Mouse (Mus musculus) hindbrain, embryonic 11.5 days (tissue): ENCODE measurements around the gene Atad2b. TPM values are rescaled to one million over a fixed set of nuclear protein-coding genes. Genes with fewer than 3 reads are reported as not detected.
A peak's percentile ranks its signal among the peaks of the same experiment; 100 is the strongest.

Experiments
- ATAC-seq: fragments of 200-750 bp; cut with Nextera tagmentation; 2 replicates; pipeline ENCODE4 v1.8.0; 2017; ENCODE audit warnings: mild to moderate bottlenecking, moderate TSS enrichment, moderate library complexity; ENCODE audit not compliant: low FRiP score
- DNase-seq: peaks from one replicate; pipeline ENCODE4 v3.0.0-alpha.2; 2015; ENCODE audit warnings: low spot score
- H3K27ac ChIP-seq: fragments of 300-500 bp; sonication (generic); 2 replicates; pipeline ENCODE4 v1.5.1; 2014; ENCODE audit warnings: mild to moderate bottlenecking, low read depth, low read length
- H3K27me3 ChIP-seq: fragments of 300-500 bp; sonication (generic); 2 replicates; pipeline ENCODE4 v1.6.1; 2014; ENCODE audit warnings: mild to moderate bottlenecking, low read length, moderate library complexity, mixed read lengths; ENCODE audit not compliant: control insufficient read depth, insufficient read depth
- H3K36me3 ChIP-seq: fragments of 300-500 bp; sonication (generic); 2 replicates; pipeline ENCODE4 v1.6.1; 2014; ENCODE audit warnings: mild to moderate bottlenecking, low read length, moderate library complexity, mixed read lengths; ENCODE audit not compliant: control insufficient read depth, insufficient read depth
- H3K4me1 ChIP-seq: fragments of 300-500 bp; sonication (generic); replicated peaks from 2 replicates; pipeline ENCODE4 v1.6.1; 2014; ENCODE audit warnings: low read length, mixed read lengths; ENCODE audit not compliant: control insufficient read depth, insufficient read depth
- H3K4me2 ChIP-seq: fragments of 300-500 bp; sonication (generic); replicated peaks from 2 replicates; pipeline ENCODE4 v1.6.1; 2014; ENCODE audit warnings: mild to moderate bottlenecking, low read depth, low read length
- H3K4me3 ChIP-seq: fragments of 300-500 bp; sonication (generic); 2 replicates; pipeline ENCODE4 v1.5.1; 2014; ENCODE audit warnings: low read depth, low read length
- H3K9ac ChIP-seq: fragments of 300-500 bp; sonication (generic); 2 replicates; pipeline ENCODE4 v1.6.1; 2014; ENCODE audit warnings: low read depth, low read length
- H3K9me3 ChIP-seq: fragments of 300-500 bp; sonication (generic); 2 replicates; pipeline ENCODE4 v1.6.1; 2016; ENCODE audit warnings: low read length; ENCODE audit not compliant: control insufficient read depth
- WGBS: fragments of 180-500 bp; shearing (Covaris S2); extraction: QIAGEN DNeasy Blood & Tissue Kit; methylation state at CpG from one replicate; pipeline ENCODE4 v1.1.7; 2014; 5-methylcytosine and 5-hydroxymethylcytosine counted together
- polyA plus RNA-seq: library from polyadenylated mRNA; unstranded; fragments of >200 nt; fragmentation: Nextera tagmentation; extraction: Ambion mirVana; gene quantifications from 2 replicates; pipeline ENCODE4 v1.2.1, GENCODE M21; 2014

Atad2b gene
- polyA plus RNA-seq: 23.4 and 25.2 TPM in 2 replicates

- Histone ChIP-seq H3K4me1 (no peaks in the 10 kb centered on the region), H3K36me3 (no peaks in the 10 kb centered on the region), H3K27me3 (no peaks in the 10 kb centered on the region), H3K27ac (peak within 1 kb of the TSS; percentile 98), H3K4me2 (peak within 1 kb of the TSS; percentile 59), H3K9me3 (no peaks in the 10 kb centered on the region), H3K4me3 (peak within 1 kb of the TSS; percentile 86), H3K9ac (peak within 1 kb of the TSS; percentile 99)
- WGBS: under 1% methylated on average over 84 of the region's 89 CpGs
- DNase-seq (peak; percentile 98), ATAC-seq (peak; percentile 99)
Observed at GRCm38 (mm10) chr12:4916994-4917804, at the start of gene Atad2b. Gene Atad2b, plus strand, starts transcription at chr12:4917353.

DNA sequence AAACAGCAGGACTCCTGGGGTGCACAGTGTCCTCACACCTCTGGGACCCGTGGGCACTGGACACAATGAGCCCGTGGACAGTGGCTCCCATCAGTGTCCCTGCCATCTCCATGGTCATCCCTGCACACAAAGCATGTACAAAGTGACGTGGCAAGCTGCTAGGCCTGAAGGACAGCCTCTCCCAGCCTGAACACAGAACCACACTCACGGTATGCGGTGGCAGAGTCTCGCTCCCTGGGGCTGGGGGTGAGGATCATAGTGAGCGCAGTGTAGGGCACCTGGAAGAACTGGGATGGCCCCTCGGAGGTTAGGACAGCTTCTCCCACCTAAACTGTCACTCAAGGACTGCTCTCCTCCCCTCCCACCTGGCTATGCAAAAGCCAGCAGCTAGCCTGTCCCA, 48.2 kb upstream of the Atad2b start:
- Histone ChIP-seq H3K4me1 (no peaks in the 10 kb centered on the region), H3K27me3 (no peaks in the 10 kb centered on the region), H3K9ac (no peak overlapping the region), H3K27ac (no peak overlapping the region), H3K4me2 (no peak overlapping the region), H3K9me3 (no peaks in the 10 kb centered on the region), H3K4me3 (no peak overlapping the region), H3K36me3 (no peaks in the 10 kb centered on the region)
- 85% methylated on average over 8 of the region's 8 CpGs for WGBS
- DNase-seq (no peak), ATAC-seq (no peak)

DNA sequence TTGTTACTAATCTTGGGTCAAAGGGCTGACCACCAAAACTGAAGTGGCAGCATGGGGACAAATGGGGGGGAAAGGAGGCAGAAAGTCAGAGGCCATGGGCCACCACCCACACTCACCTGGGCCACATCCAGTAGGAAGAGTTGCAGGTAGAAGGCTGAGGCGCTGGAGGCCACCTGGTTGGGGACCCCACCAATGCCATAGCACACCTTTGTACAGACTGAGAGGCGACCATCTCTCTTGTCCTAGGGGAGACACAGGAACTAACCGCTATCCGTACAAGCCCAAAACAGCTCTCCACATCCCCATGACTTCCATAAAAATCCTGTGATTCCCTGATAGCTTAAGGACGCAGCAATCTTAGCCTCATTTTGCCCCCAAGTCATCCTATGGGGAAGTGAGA, 45.9 kb upstream of the Atad2b start:
- no peaks in the 10 kb centered on the region for H3K9me3 ChIP-seq
- DNase-seq: no peak
- H3K27me3 ChIP-seq: no peaks in the 10 kb centered on the region
- no peak overlapping the region for H3K9ac ChIP-seq
- H3K36me3 ChIP-seq: no peaks in the 10 kb centered on the region
- no peak overlapping the region for H3K27ac ChIP-seq
- no peak overlapping the region for H3K4me3 ChIP-seq
- ATAC-seq: no peak
- WGBS: 90% methylated on average over 5 of the region's 5 CpGs
- no peak overlapping the region for H3K4me2 ChIP-seq
- H3K4me1 ChIP-seq: 0 out of 2 replicates have a peak, but pooled peaks cover 4% of the 10 kb centered on the region

- no peak for ATAC-seq
- DNase-seq: no peak
- Histone ChIP-seq H3K27ac (no peak overlapping the region), H3K4me3 (no peak overlapping the region), H3K9me3 (no peaks in the 10 kb centered on the region), H3K4me2 (no peak overlapping the region), H3K9ac (no peak overlapping the region), H3K36me3 (no peaks in the 10 kb centered on the region), H3K4me1 (0 out of 2 replicates have a peak, but pooled peaks cover 4% of the 10 kb centered on the region), H3K27me3 (no peaks in the 10 kb centered on the region)
- WGBS: 55% methylated on average over 4 of the region's 4 CpGs
Observed at GRCm38 (mm10) chr12:4872273-4872672, 44.9 kb upstream of the Atad2b start.

- Histone ChIP-seq H3K36me3 (no peaks in the 10 kb centered on the region), H3K4me1 (0 out of 2 replicates have a peak, but pooled peaks cover 4% of the 10 kb centered on the region), H3K9me3 (no peaks in the 10 kb centered on the region), H3K27me3 (no peaks in the 10 kb centered on the region), H3K4me3 (no peak overlapping the region), H3K27ac (no peak overlapping the region), H3K9ac (no peak overlapping the region), H3K4me2 (no peak overlapping the region)
- WGBS: 89% methylated on average over 5 of the region's 5 CpGs
- ATAC-seq: no peak
- no peak for DNase-seq
Observed at GRCm38 (mm10) chr12:4872983-4873477, 44.1 kb upstream of the Atad2b start.

GRCm38 (mm10) chr12:4873531-4873930, 43.6 kb upstream of the Atad2b start:
- no peak overlapping the region for H3K4me3 ChIP-seq
- no peak overlapping the region for H3K9ac ChIP-seq
- DNase-seq (no peak), ATAC-seq (no peak)
- no peaks in the 10 kb centered on the region for H3K36me3 ChIP-seq
- H3K4me1 ChIP-seq: 0 out of 2 replicates have a peak, but pooled peaks cover 4% of the 10 kb centered on the region
- H3K27ac ChIP-seq: no peak overlapping the region
- H3K4me2 ChIP-seq: no peak overlapping the region; the same call in 1 of the 2 replicates
- H3K9me3 ChIP-seq: no peaks in the 10 kb centered on the region
- H3K27me3 ChIP-seq: no peaks in the 10 kb centered on the region
- WGBS: 80% methylated on average over 6 of the region's 6 CpGs

GRCm38 (mm10) chr12:4874161-4874927, 42.8 kb upstream of the Atad2b start, which contains the start of gene Mfsd2b:
Gene Mfsd2b, minus strand, starts transcription at chr12:4874359.
- Histone ChIP-seq H3K4me3 (peak within 1 kb of the TSS; percentile 30), H3K4me1 (0 out of 2 replicates have a peak, but pooled peaks cover 4% of the 10 kb centered on the region), H3K27ac (no peak within 1 kb of the TSS), H3K27me3 (no peaks in the 10 kb centered on the region), H3K9ac (peak within 1 kb of the TSS; percentile 53), H3K36me3 (no peaks in the 10 kb centered on the region), H3K4me2 (peak within 1 kb of the TSS; percentile 72), H3K9me3 (no peaks in the 10 kb centered on the region)
- 6% methylated on average over 24 of the region's 24 CpGs for WGBS
- ATAC-seq (peak; percentile 92), DNase-seq (peak; percentile 70)

GRCm38 (mm10) chr12:4875623-4876022, 41.5 kb upstream of the Atad2b start:
- Histone ChIP-seq H3K4me1 (0 out of 2 replicates have a peak, but pooled peaks cover 4% of the 10 kb centered on the region), H3K4me3 (no peak overlapping the region), H3K36me3 (no peaks in the 10 kb centered on the region), H3K9ac (no peak overlapping the region), H3K27ac (no peak overlapping the region), H3K9me3 (no peaks in the 10 kb centered on the region), H3K27me3 (no peaks in the 10 kb centered on the region), H3K4me2 (no peak overlapping the region)
- WGBS: 93% methylated on average over 8 of the region's 8 CpGs
- no peak for DNase-seq
- no peak for ATAC-seq
